Mouse (Mus musculus) naive thymus-derived CD4-positive, alpha-beta T cell, adult 2 months (primary cell): ENCODE data around the gene Zfp281.

ENCODE experiments used
- DNase-seq: peaks from one replicate; pipeline ENCODE4 v3.0.0-alpha.2; 2011; ENCODE audit warnings: low read depth

Zfp281 gene

DNA sequence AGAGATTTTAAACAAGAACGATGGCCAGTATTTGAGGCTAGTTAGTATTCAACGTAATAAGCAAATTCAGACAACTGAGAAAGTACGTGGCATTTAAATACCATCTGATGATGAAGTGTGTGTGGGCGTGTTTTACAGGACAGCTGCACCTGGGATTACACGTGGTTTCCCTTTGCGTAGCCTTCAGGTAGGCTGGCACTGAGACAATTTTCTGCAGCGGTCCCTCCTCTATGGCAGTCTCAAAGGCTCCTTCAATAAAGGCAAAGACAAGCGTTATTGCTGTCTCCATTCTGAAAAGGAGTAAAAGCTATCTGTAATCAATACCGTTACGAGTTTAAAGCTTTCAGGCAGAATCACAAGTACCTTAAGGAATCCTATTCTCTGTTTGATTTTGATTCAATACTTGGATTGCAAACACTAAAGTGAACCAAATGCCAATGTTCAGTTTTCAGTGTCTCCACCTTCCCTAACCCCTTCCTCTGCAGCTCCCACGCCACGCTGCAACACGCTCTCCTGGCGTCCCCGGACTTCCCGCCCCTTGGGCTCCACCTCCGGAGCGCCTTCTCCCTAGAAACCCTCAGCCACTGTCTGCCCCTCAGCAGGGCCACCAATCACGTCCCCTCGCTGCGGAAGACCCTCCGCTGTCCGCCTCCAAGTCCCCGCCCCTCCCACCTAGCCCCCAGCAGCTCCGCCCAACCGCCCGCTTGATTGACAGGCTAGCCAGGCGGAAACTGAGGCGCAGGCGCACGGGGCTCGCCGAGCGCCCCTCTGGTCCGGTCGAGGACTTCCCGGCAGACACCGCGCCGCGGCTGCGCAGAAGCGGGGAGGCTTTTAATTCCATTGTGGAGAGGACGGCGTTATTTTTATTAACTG is at the start of gene Zfp281:
TSS of gene Zfp281 (plus strand) at position 756 of the 873 bp plus-strand sequence.
- DNase-seq, result peak; percentile 95

DNA sequence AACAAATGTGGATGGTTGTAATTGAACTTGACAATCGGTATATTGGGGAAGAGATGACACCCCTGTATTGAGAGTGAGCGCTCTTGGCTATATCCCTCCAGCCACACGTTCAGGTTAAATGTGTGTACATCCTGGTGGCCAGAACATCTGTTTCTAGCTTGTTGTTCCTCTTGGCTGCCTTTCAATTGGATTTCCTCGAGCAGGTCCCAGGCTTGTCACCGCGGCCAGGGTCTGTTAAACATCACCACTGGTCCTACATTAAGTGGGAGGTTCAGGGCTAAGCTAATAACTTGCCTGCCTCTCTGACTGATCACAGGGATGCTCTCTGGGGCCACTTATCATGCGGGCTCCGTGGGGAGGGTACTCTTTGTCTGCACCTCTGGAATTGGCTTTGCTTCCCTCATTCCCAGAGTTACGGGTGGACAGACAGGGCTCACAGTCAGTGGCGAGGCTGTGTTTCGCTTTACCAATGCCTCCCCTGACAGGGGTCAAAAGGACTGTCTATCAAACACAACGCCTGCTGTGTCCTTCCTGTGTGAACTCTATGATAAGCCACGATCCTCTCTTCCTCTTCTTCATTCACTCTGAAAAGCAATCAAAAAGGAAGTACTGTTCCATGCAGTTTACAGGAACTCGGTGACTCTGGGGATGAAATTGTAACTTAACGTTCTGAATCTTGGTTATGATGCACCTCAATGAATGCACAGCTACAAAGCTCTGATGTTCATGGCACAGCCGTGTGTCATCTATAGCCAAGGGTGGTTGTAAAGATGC is 46.6 kb upstream of the Zfp281 start:
- peak; percentile 51 for DNase-seq

DNA sequence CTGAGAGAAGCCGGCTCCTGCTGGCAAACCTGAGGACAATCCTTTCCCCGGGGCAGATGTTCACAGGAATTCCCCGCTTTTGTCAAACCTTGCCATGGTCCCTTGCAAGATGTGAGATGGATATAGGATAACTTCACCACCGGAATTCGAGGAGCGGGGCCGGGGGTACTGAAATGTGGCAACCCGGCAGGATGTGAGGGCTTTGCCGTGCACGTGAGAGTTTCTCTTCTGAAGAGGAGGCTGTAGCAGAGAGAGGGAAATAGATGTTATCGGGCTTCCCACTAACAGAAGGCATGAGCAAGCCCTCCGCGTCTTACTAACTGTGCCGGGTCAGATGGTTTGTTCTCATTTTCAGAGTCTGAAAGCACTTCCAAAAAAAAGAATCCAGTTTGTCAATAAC is 45.3 kb upstream of the Zfp281 start:
- DNase-seq, result peak; percentile 76

DNA sequence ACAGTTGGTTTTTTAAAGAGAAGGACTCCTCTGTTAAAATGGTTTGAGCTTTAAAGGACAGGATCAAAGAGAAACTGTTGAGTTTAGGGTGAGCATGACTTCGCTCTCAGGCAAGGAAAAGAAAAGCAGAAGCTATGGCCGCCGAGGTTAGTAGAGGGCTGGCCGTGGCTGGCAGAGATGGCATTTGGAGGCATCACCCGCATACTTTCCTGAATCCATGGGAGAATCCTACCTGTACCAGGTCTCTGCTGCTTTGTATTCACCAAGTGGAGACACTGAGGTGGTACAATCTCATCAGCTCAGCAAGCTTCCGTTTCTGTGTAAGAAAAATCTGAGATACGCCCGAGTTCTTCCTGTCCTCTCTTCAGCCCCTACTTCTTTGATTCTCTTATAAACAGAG is 44.4 kb upstream of the Zfp281 start:
- peak; percentile 71 for DNase-seq

DNA sequence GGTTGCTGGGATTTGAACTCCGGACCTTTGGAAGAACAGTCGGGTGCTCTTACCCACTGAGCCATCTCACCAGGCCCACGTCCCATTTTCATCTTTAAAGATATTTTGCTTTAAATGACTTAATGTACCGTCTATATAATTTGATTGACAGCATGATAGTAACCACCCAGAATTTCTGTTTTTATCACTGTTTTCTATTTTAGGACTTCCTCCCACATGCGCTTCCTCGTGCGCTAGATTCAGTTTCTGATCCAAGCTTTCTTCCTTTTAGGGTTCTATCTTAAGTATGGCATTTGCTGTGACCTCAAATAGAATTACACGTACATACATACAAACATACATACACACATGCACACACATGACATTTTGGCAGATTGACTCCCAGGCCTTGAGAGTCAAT is 42.9 kb upstream of the Zfp281 start:
- DNase-seq, result peak; percentile 58

DNA sequence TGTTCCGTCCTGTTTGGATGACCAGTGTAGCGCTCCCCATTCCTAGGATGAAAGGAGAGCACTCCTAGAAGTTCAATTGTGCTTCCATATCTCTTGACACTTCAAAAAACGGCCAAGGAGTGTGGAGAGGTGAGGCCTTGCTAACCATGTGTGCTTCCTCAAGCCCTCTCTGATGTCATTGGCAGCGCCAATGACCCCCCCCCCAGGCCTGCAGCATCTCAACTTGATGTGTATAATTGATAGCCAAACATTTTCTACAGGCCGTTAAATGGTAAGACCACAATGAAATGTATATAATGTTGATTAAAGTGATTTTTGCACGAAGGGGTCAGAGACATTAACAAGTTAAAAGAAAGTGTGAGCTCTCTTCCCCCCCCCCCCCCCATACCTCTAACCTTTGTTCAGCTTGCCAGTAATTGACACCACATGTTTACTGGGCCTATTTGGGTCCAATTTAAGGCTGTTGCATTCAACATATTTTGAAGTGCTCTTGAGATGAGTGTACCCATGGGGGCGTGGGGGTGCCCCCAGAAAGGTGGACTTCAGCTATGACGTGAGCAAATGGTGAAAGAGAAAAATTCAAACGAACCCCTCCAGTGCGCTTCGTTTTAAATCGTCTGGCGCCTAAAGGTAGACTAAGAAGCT is 36.8 kb upstream of the Zfp281 start:
- DNase-seq, result no peak

DNA sequence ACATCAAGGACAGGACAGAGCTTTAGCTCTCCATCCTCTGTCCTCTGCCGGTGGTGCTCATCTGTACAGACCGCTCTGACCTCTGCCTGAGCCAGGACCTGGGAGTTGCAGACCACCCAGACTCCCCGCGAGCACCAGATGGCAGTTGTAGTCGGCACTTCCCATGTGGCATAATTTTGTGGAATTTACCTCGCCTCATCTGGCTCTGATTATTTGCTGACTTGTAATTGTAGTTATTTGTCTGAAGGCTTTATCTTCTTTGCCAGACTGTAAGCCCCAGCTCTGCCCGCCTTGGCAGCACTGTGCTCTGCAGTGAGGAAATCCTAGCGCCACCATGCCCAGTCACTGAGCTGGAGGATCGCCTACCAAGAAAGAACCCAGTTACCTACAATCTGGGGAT is 35.8 kb upstream of the Zfp281 start:
- DNase-seq, result no peak

DNA sequence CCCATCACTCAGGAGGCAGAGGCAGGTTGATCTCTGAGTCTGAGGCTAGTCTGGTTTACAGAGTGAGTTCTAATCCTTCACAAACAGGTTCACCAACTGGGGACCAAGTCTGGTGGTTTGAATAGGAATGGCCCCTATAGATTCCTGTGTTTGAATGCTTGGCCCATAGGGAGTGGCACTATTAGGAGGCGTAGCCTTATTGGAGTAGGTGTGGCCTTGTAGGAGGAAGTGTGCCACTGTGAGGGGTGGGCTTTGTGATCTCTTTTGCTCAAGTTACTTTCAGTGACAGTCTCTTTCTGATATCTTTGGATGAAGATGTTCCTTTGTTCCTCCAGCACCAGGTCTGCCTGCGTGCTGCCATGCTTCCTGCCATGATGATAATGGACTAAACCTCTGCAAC is 32.0 kb upstream of the Zfp281 start:
- DNase-seq, result no peak

DNA sequence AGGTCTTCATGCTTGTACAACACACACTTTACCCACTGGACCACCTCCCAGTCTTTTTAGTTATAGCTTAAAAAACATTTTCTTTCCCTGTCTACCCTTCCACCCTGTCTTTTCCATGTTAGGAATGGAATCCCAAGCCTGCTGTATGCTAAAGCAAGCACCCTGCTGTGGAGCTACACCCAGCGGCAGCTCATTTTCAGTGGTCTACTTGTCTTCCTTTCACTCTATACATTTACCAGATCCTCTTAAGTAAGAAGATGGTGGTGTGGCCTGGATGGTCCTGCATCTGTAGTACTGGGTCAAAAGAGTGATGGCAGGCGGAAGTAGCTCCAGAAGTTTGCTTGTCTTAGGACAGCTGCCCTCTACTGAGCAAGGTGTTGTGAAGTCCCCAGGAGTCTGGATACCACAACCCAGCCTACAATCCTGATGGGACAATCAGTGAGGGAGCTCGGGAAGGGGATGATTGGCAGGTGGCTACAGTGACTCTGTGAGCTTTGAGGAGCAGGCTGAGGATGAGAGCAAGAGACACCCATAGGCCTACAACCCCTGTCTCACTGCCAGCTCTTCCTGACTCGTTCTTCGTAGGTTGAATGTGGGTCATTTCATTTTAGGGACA is 30.4 kb upstream of the Zfp281 start:
- no peak for DNase-seq

DNA sequence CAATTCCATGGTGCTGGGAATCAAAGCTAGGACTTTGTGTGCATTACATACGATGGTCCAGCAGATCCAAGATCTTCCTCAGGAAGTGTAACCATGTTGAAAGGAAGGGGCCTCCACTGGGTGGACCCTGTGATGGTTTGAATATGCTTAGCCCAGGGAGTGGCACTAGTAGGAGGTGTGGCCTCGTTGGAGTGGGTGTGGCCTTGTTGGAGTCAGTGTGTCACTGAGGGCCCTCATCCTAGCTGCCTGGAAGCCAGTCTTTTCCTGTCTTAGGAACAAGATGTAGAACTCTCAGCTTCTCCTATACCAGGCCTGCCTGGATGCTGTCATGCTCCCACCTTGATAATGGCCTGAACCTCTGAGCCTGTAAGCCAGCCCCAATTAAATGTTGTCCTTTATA is 27.9 kb upstream of the Zfp281 start:
- DNase-seq, result no peak

DNA sequence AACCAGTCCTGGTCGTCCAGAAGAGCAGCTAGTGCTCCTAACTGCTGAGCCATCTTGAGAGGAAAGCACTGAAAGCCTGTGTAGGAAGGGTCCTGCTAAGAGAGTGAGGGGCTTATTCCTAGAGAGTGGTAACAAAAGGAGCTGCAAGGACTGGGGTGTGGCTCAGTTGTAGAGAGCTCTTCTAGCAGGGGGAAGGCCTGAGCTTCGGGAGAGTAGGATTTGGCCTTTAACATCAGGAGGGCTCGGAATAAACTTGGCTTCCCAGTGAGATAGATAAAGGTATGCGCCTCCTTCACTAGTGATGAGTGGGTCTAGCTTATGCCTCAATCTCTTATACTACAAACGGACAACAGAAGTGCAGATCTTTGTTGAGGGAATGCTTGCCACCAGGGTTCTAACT is 26.4 kb upstream of the Zfp281 start:
- DNase-seq, result no peak

DNA sequence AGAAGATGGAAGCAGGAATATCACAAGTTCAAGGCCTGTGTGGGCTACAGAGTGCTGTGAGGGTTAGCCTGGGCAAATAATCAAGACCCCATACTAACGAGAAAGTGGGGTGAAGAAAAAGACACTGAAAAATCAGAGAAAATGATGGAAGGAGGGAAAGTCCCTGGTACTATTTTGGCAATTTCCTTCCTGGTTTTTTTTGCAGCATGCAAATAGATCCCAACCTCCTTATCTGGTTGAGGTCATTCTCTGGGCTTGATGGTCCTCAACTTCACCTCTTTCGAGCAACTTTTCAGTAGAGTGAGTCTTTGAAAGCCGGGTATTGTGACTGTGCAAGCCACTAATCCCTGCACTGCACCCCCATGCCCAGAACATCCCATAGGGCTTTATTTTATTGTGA is 24.6 kb upstream of the Zfp281 start:
- DNase-seq, result no peak

DNA sequence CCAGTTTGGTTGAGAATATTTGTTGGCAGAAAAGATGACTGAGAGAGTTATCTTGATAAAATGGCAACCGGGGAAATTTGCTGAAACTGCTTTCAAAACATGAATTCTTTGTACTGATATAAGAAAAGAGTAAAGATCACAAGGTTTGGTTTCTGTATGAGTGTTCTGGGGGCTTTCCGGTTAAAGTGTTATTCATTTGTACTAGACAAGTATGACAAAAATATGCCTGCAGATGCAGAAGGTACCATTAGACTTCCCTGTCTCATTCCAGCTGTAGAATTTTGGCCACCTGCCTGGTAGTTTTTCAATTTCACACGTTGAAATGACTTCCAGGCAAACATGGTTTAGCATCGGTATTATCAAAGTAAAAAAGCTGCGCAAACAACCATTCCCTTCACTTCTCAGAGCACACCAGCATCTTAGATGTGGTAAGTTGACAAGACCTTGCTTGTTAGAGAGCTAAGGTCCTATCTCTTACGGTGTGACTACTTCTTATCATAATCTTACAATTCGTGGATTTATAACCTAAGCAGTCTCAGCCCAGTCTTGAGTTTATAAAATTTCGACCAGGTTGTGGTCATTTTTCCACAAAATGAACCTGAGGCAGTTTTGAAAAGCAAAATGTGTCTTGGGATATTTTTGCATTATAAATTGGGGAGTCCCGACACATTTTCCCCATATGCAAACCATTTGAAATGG is 23.9 kb upstream of the Zfp281 start:
- DNase-seq, result peak; percentile 82

DNA sequence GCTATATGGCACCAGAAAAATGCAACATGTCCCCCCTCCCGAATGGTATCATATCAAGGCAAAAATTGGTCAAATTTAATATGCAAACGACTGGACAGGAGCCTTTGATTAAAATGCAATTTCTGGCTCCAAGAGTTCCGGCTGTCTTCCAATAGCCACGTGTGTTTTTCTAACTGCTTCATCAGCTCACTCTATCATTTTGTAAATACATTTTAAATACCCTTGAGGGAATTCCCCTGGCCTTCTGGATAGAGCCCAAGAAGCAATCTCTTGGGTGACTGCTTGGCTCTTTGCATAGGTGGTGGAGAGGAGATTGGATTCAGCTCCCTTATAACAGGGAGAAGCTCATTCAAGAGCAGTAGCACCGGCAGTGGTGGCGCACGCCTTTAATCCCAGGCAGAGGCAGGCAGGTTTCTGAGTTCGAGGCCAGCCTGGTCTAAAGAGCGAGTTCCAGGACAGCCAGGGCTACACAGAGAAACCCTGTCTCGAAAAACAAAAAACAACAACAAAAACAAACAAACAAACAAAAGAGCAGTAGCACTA is 23.3 kb upstream of the Zfp281 start:
- no peak for DNase-seq

DNA sequence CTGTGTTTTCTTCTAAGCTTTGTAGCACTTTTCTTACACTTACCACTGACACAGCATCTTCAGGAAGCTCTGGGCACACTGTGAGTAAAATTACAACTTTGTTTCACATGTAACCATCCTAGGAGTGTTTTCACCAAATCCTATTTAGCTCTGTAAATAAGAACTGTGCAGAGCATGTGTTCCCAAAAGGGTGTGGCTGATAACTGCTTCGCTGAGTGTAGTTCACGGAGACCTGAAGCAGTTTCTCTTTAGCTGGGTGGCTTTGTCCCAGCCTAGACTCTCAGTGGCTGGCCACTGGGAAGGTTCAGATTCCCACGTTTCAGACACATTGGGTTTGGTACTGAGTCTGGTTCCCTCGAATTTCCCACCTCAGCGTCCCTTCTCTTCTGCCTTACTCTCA is 22.4 kb upstream of the Zfp281 start:
- no peak for DNase-seq

DNA sequence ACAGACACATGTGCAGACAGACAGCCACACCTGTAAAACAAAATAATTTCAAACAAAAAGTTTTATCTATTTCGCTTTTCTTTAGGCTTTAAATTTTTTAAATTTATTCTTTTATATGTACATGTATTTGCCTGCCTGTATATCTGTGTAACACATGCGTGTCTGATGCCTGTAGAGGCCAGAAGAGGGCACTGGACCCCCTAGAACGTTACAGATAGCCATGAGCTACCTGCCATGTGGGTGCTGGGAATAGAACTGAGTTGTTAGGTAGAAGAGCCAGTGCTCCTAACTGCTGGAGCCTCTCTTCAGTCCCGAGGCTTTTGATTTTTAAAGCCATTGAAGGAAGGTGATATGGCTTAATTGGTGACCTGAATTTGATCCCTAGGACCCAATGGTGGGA is 20.5 kb upstream of the Zfp281 start:
- no peak for DNase-seq

DNA sequence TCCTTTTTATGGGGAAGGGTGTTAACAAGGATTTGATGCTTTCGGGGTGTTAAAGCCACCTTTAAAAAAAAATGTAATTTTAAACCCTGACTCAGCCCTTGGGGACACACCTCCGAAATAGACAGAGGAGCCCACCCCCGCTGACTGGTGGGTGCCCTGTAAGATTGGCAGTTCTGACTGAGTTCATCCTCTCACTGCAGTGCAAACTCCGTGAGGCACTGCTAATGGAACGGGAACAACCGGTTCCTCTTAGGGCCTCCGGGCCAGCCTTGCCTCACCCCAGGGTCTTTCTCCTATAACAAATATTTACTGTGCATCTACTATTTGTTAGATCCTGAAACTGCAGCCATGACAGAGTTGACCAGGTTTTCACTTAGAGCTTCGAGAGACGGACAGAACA is 18.9 kb upstream of the Zfp281 start:
- no peak for DNase-seq

DNA sequence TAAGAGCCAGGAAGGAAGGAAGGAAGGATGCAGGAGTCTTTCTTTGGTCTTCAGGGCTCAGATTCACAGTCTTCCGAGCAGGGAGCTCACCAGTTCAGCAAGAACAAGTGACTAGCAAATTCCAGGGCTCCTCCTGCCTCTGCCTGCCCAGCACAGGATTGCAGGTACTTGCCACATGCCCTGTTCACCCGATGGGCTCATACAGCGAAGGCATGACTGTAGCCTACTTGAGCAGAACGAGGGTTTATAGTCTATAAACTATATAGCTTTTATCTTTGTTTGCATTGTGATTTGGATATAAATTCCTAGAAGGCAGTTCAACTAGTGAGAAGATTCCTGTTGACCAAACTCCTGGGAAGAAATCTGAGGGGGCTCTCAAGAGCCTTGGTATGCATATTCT is 18.4 kb upstream of the Zfp281 start:
- DNase-seq, result no peak

DNA sequence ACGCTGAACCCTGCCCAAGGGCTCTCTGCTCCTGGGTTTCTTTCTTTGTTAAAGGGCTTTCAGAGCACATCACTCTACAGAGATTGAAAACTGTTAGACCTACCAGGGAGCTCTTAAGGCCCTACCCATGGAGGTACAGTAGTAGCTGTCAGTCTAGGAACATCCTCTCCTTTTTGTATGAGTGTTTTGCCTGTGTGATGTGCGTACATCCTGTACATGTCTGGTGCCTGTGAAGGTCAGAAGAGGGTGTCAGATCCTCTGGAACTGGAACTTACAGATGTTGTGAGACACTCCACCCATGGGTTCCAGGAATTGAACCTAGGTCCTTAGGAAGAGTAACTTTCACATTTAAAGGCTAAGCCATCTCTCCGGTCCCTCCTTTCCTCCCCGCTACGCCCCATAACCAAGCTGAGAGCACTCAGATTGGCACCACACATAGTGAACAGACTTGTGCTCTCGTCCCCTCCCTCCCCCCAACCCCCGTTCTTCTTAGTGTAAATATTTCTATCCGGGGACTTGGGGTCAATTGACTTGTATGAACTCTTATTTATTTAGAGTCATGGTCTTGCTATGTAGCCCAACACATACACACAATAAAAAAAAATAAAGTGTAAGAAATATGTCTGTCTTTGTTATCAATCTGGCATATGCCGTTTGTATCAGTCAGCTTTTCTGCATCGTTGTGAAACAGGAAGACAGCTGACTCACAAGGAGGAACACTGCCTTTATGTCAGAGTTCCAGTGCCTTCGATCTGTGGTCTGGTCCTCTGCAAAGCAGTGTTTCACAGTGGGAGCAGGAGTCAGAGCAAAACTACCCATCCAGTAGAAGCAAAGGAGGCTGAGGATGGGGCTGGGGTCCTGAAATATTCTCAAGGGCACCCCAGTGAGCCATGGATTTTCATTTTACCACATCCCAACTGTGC is 16.1 kb upstream of the Zfp281 start:
- peak; percentile 83 for DNase-seq

DNA sequence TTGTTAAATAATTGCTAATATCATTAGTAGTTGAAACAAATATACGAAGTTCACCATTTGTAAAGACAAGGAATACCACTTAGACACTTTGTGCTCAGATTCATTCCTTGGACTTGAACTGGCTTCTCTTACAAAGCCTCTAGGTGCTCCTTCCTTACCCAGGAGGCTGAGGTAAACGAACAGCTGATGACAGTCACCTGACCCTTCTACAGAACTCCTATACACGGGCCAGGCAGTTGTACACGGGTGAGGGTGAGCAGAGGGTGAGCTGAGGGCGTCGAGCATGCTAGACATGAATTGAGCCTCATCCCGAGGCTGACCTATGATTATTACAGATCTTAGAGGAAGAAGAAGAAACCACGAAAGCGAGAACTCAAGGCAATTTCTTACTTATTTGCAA is 12.9 kb upstream of the Zfp281 start:
- DNase-seq, result no peak
